Mouse (Mus musculus): ENCODE data around the gene Olfr147. TPM values are rescaled to one million over a fixed set of nuclear protein-coding genes. Genes with fewer than 3 reads are reported as not detected.
"Not testable (repeated sequence)": the region's sequence is repeated elsewhere in the genome, so short reads cannot be mapped to it uniquely, and the experiment has no call there.

The Olfr147 gene
- not detected in 2 replicates for polyA plus RNA-seq (2015; fragmentation: Nextera tagmentation; extraction: Ambion mirVana)

DNA sequence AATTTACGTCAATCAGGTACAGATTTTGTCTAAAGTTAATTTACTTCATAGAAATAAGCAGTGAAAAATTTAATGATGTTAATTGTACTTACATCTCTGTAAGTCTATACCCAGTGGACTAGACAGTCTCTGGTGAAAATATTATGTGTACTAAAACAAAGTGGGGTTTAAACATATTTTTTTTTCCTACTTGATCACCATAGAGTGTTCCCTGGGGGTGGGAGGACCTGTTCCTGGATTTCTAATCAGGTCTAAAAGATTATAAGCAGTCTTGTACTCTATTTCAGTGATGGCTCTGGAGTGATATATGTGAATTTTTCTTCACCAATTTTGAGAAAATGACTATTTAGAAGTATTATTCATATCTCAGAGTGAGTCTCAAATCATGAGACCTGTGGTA lies at the start of gene Olfr147:
Gene Olfr147, plus strand, starts transcription at position 301 of the 400 bp plus-strand sequence.
- 69% methylated on average over 1 of the region's 1 CpGs for WGBS (ENCODE audit: insufficient replicate concordance)
- Histone ChIP-seq H3K4me1 (replicated peaks) (no peaks in the 10 kb centered on the region), H3K4me3 (replicated peaks) (no peak within 1 kb of the TSS), H3K9me3 (replicated peaks) (no peaks in the 10 kb centered on the region), H3K9ac (no peak within 1 kb of the TSS), H3K4me2 (no peak within 1 kb of the TSS), H3K36me3 (no peaks in the 10 kb centered on the region), H3K27ac (no peak within 1 kb of the TSS), H3K27me3 (no peaks in the 10 kb centered on the region)
- ATAC-seq (ENCODE audit: low read depth) (no peak), DNase-seq (no peak)

DNA sequence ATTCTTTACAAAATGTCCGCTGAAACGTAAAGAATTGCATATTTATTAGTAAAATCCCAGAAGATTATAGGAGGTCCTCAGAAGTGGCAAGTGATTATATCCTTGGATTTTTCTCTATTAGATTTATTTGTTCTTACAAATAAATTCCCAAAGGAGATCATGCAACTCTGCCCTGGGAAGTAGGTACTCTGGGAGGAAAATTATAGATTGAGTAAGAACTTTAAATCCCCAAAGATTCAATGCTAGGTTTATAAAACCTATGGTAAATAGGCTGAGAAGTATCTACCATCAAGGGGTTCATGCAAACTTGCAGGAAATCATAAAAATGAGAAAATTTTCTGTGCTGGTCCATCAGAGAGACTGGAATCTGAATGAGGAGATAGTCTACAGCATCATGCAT lies 34.9 kb upstream of the Olfr147 start, which contains the start of gene Olfr250:
Gene Olfr250, plus strand, starts transcription at position 301 of the 400 bp plus-strand sequence.
- 70% methylated on average over 2 of the region's 2 CpGs for WGBS (ENCODE audit: insufficient replicate concordance)
- no peak within 1 kb of the TSS for H3K9ac ChIP-seq

DNA sequence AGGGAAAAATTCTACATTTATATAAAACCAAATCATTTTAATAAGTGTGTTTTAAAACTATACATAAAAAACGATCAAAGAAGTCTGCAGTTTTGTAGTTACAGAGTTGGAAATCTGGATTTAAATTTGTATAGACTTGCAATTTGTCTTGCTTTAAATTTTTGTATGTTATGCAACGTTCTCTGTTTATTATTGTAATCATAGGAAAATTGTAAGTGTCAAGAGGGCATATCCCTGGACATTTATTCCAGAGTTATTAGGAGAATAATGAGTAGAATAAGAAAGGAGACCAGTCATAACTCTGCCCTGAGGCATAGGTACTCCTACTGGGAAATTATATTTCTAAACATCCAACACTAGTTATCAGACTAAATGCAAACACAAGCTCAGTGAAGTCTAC lies 24.7 kb upstream of the Olfr147 start, which contains the start of gene Olfr251:
Gene Olfr251, plus strand, starts transcription at position 301 of the 400 bp plus-strand sequence.
- no peaks in the 10 kb centered on the region for H3K36me3 ChIP-seq
- no peaks in the 10 kb centered on the region for H3K9me3 ChIP-seq (replicated peaks)
- no peaks in the 10 kb centered on the region for H3K27me3 ChIP-seq
- no peak for ATAC-seq (ENCODE audit: low read depth)
- no peak within 1 kb of the TSS for H3K27ac ChIP-seq
- DNase-seq, result no peak
- no peaks in the 10 kb centered on the region for H3K4me1 ChIP-seq (replicated peaks)
- no peak within 1 kb of the TSS for H3K9ac ChIP-seq
- H3K4me2 ChIP-seq, result no peak within 1 kb of the TSS
- no peak within 1 kb of the TSS for H3K4me3 ChIP-seq (replicated peaks)
- 33% methylated on average over 2 of the region's 2 CpGs for WGBS (ENCODE audit: insufficient replicate concordance)

More for the DNA sequence above, 34.9 kb upstream of the Olfr147 start, which contains the start of gene Olfr250:
- Histone ChIP-seq H3K4me1 (replicated peaks) (no peaks in the 10 kb centered on the region), H3K4me3 (replicated peaks) (no peak within 1 kb of the TSS), H3K9me3 (replicated peaks) (no peaks in the 10 kb centered on the region), H3K27ac (no peak within 1 kb of the TSS), H3K36me3 (no peaks in the 10 kb centered on the region), H3K4me2 (no peak within 1 kb of the TSS), H3K27me3 (no peaks in the 10 kb centered on the region)
- ATAC-seq (ENCODE audit: low read depth) (no peak), DNase-seq (no peak)

DNA sequence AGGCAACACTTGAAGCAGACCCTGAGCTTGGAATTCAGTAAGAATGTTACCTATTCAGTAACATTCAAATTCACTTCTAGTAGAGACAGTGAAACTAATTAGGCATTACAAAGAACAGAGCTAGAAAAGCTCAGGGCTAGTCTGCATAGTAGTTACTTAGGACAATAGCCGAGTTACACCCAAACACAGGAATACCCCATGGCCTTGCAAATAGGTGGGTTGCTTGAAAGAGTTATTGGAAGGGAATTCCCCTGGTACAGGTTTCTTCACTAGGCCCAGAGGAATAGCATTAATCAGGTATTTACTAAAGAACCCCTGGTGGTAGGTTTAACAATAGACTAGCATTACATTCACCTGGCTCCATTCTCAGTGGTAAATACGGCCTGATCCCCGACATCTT lies 6.0 kb downstream of the Olfr147 start:
- not testable (repeated sequence) for H3K4me1 ChIP-seq (replicated peaks); H3K27ac ChIP-seq; H3K36me3 ChIP-seq; H3K9ac ChIP-seq; DNase-seq; H3K4me2 ChIP-seq; H3K9me3 ChIP-seq (replicated peaks); H3K27me3 ChIP-seq; ATAC-seq (ENCODE audit: low read depth); H3K4me3 ChIP-seq (replicated peaks)
- 82% methylated on average over 3 of the region's 3 CpGs for WGBS (ENCODE audit: insufficient replicate concordance)

DNA sequence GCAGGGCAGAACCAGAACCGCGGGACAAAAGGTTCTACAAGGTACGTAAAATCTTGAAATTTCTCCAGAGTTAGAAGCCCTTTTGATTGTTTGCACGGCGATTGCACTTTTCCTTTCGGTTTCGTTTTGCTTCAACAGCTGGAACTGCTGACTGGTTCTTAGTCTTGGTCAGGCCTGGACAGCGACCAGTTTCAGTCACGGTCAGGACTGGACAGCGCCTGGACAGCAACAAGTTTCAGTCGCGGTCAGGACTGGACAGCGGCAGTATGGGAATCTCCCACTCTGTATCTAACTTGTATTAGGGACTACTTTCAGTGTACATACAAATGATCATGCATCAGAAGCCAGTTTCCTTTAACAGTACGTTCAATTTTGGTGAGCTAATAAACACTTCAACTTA lies 12.0 kb downstream of the Olfr147 start:
- not testable (repeated sequence) for H3K36me3 ChIP-seq; H3K4me3 ChIP-seq (replicated peaks); ATAC-seq (ENCODE audit: low read depth); H3K9me3 ChIP-seq (replicated peaks); H3K4me2 ChIP-seq; H3K4me1 ChIP-seq (replicated peaks); H3K27ac ChIP-seq; H3K27me3 ChIP-seq; DNase-seq; H3K9ac ChIP-seq
- WGBS (ENCODE audit: insufficient replicate concordance), result 85% methylated on average over 14 of the region's 14 CpGs

DNA sequence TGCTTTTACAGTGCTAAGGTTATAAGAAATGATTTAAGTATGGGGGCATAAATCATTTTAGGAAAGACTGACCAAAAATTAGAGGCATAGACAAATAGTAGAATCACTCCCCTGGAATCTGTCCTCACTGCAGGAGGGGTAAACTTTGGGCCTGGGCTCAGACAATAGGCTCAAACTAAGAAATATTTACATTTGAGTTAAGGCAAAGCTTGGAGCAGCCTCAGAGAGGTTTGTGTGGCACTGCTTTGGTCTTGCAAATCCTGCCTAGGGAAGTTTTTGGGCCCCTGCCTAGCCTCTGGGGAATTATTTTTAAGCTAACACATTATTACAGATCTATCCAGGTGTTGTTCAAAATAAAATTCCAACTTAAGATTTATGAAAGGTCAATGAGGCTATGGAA lies 22.3 kb downstream of the Olfr147 start:
- H3K27me3 ChIP-seq, result no peaks in the 10 kb centered on the region
- ATAC-seq (ENCODE audit: low read depth) (no peak), DNase-seq (no peak)
- no peak overlapping the region for H3K27ac ChIP-seq
- no peak overlapping the region for H3K9ac ChIP-seq
- no peak overlapping the region for H3K4me3 ChIP-seq (replicated peaks)
- no peaks in the 10 kb centered on the region for H3K4me1 ChIP-seq (replicated peaks)
- H3K9me3 ChIP-seq (replicated peaks), result no peaks in the 10 kb centered on the region
- H3K36me3 ChIP-seq, result no peaks in the 10 kb centered on the region
- H3K4me2 ChIP-seq, result no peak overlapping the region

DNA sequence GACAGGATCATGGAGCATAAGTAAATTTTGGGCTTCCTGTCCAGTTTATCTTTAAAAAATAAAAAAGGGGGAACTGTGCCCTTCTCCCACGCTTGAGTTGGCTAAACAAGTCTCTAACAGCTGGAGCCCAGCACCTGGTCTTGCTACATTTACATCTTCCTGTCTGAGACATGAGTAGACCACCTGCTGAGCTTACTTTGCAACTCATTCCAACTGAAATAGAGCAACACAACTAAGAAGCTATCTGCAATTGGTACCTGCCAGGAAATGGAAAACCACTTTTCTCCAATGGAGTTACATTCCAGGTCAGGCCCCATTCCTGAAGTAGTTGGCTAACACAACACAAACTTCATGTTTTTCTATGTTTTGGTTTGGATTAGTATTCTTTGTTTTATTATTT lies 25.5 kb downstream of the Olfr147 start:
- H3K9ac ChIP-seq, result no peak overlapping the region
- no peaks in the 10 kb centered on the region for H3K4me1 ChIP-seq (replicated peaks)
- ATAC-seq (ENCODE audit: low read depth) (no peak), DNase-seq (no peak)
- H3K27ac ChIP-seq, result no peak overlapping the region
- no peaks in the 10 kb centered on the region for H3K27me3 ChIP-seq
- no peaks in the 10 kb centered on the region for H3K36me3 ChIP-seq
- H3K4me3 ChIP-seq (replicated peaks), result no peak overlapping the region
- WGBS (ENCODE audit: insufficient replicate concordance), result 23% methylated on average over 1 of the region's 1 CpGs
- H3K9me3 ChIP-seq (replicated peaks), result no peaks in the 10 kb centered on the region
- H3K4me2 ChIP-seq, result no peak overlapping the region

DNA sequence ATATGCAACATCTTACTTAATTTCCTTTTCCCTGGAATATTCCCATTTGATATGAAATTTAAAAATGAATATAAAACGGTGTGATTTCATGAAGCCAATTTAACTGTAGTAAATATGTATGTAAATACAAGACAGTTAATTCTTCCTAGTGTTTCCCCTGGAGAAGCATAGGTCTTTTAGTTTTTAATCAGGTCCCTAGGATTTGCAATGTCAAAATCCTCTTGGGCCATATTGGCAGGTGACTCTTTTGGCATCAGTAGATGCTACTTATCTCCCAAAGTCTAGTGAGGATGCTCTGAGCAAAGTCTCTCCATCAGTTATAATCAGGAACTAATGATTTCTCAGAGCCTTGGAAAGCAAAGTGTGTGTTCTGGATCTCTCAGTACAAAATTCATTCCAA lies 27.7 kb downstream of the Olfr147 start, which contains the start of gene Olfr901:
Gene Olfr901, plus strand, starts transcription at position 301 of the 400 bp plus-strand sequence.
- no peak within 1 kb of the TSS for H3K9ac ChIP-seq
- H3K9me3 ChIP-seq (replicated peaks), result no peaks in the 10 kb centered on the region
- no peaks in the 10 kb centered on the region for H3K4me1 ChIP-seq (replicated peaks)
- DNase-seq (no peak), ATAC-seq (ENCODE audit: low read depth) (no peak)
- no peak within 1 kb of the TSS for H3K27ac ChIP-seq
- WGBS (ENCODE audit: insufficient replicate concordance), result 60% methylated on average over 1 of the region's 1 CpGs
- no peak within 1 kb of the TSS for H3K4me2 ChIP-seq
- no peaks in the 10 kb centered on the region for H3K36me3 ChIP-seq
- H3K27me3 ChIP-seq, result no peaks in the 10 kb centered on the region
- no peak within 1 kb of the TSS for H3K4me3 ChIP-seq (replicated peaks)

DNA sequence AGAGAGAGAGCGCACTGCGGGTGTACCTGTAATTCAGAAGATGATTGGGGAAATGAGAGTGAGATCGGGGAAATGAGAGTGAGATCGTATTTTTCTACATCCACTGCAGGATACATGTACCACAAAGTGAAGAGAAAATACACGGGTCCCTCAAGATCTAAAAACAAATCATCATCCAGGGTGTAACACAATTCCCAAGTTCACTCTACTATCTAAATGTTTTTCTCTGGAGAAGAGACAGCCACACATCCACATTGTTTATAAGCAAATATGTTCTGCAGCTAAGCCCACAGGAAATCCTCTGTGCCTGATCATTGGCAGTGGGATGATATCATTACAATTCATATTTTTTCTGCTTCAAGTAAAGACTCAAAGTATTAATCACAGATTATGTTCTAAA lies 45.9 kb downstream of the Olfr147 start, which contains the start of gene Olfr902:
Gene Olfr902, plus strand, starts transcription at position 301 of the 400 bp plus-strand sequence.
- Histone ChIP-seq H3K4me2 (no peak within 1 kb of the TSS), H3K4me3 (replicated peaks) (no peak within 1 kb of the TSS), H3K9ac (no peak within 1 kb of the TSS), H3K27me3 (no peaks in the 10 kb centered on the region), H3K36me3 (no peaks in the 10 kb centered on the region), H3K9me3 (replicated peaks) (no peaks in the 10 kb centered on the region), H3K4me1 (replicated peaks) (no peaks in the 10 kb centered on the region), H3K27ac (no peak within 1 kb of the TSS)
- ATAC-seq (ENCODE audit: low read depth) (no peak), DNase-seq (no peak)
- WGBS (ENCODE audit: insufficient replicate concordance), result 77% methylated on average over 5 of the region's 5 CpGs

Other genes starting within 250 kb of the Olfr147 start
- gene Olfr891, start 220.9 kb upstream of the Olfr147 start, polyA plus RNA-seq (2015; fragmentation: Nextera tagmentation; extraction: Ambion mirVana), result not detected in 2 replicates
- gene Olfr893, start 193.3 kb upstream of the Olfr147 start, polyA plus RNA-seq (2015; fragmentation: Nextera tagmentation; extraction: Ambion mirVana), result not detected in 2 replicates
- gene Olfr894, start 183.6 kb upstream of the Olfr147 start, polyA plus RNA-seq (2015; fragmentation: Nextera tagmentation; extraction: Ambion mirVana), result not detected in 2 replicates
- gene Olfr143, start 148.9 kb upstream of the Olfr147 start, polyA plus RNA-seq (2015; fragmentation: Nextera tagmentation; extraction: Ambion mirVana), result not detected in 2 replicates
- gene Olfr895, start 133.8 kb upstream of the Olfr147 start, polyA plus RNA-seq (2015; fragmentation: Nextera tagmentation; extraction: Ambion mirVana), result not detected in 2 replicates
- not detected in 2 replicates for gene Olfr896-ps1, start 110.6 kb upstream of the Olfr147 start, polyA plus RNA-seq (2015; fragmentation: Nextera tagmentation; extraction: Ambion mirVana)
- gene Olfr25, start 72.6 kb upstream of the Olfr147 start, polyA plus RNA-seq (2015; fragmentation: Nextera tagmentation; extraction: Ambion mirVana), result not detected in 2 replicates
- not detected in 2 replicates for gene Olfr898, start 53.3 kb upstream of the Olfr147 start, polyA plus RNA-seq (2015; fragmentation: Nextera tagmentation; extraction: Ambion mirVana)
- not detected in 2 replicates for gene Olfr250, start 34.8 kb upstream of the Olfr147 start, polyA plus RNA-seq (2015; fragmentation: Nextera tagmentation; extraction: Ambion mirVana)
- not detected in 2 replicates for gene Olfr251, start 24.6 kb upstream of the Olfr147 start, polyA plus RNA-seq (2015; fragmentation: Nextera tagmentation; extraction: Ambion mirVana)
- not detected in 2 replicates for gene Olfr901, start 27.8 kb downstream of the Olfr147 start, polyA plus RNA-seq (2015; fragmentation: Nextera tagmentation; extraction: Ambion mirVana)
- not detected in 2 replicates for gene Olfr902, start 46.0 kb downstream of the Olfr147 start, polyA plus RNA-seq (2015; fragmentation: Nextera tagmentation; extraction: Ambion mirVana)
- gene Olfr904, start 61.4 kb downstream of the Olfr147 start, polyA plus RNA-seq (2015; fragmentation: Nextera tagmentation; extraction: Ambion mirVana), result not detected in 2 replicates
- not detected in 2 replicates for gene Olfr905, start 69.4 kb downstream of the Olfr147 start, polyA plus RNA-seq (2015; fragmentation: Nextera tagmentation; extraction: Ambion mirVana)
- gene Olfr906, start 85.4 kb downstream of the Olfr147 start, polyA plus RNA-seq (2015; fragmentation: Nextera tagmentation; extraction: Ambion mirVana), result not detected in 2 replicates
- not detected in 2 replicates for gene Olfr907, start 94.1 kb downstream of the Olfr147 start, polyA plus RNA-seq (2015; fragmentation: Nextera tagmentation; extraction: Ambion mirVana)
- not detected in 2 replicates for gene Olfr911-ps1, start 119.9 kb downstream of the Olfr147 start, polyA plus RNA-seq (2015; fragmentation: Nextera tagmentation; extraction: Ambion mirVana)
- not detected in 2 replicates for gene Olfr910, start 136.2 kb downstream of the Olfr147 start, polyA plus RNA-seq (2015; fragmentation: Nextera tagmentation; extraction: Ambion mirVana)
- not detected in 2 replicates for gene Olfr912, start 178.5 kb downstream of the Olfr147 start, polyA plus RNA-seq (2015; fragmentation: Nextera tagmentation; extraction: Ambion mirVana)
- gene Olfr913, start 191.1 kb downstream of the Olfr147 start, polyA plus RNA-seq (2015; fragmentation: Nextera tagmentation; extraction: Ambion mirVana), result not detected in 2 replicates
- not detected in 2 replicates for gene Olfr914, start 203.4 kb downstream of the Olfr147 start, polyA plus RNA-seq (2015; fragmentation: Nextera tagmentation; extraction: Ambion mirVana)